ENCODE assay signal across 8 mouse cellular contexts in the genomic region with DNA sequence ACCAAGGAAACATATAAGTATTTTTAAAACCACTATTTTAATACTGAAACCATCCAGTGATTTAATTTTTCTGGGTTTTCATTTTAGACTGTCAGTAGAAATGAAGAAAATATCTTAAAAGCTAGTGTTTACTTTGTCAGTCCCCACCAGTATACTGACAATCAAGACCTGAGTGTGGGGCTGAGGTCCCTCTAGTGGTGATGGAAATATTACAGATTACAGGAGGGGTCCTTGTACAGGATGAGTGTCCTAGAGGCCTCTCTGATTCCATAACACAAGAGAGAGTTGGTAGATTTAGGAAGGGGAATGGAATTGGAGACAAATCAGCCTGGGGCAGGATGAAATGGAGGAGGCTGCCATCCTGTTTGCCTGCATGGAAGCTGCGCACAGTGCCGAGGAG.
DNase-seq lines count a peak whose midpoint lies in the region; ATAC-seq and TF ChIP-seq lines count a peak whose summit lies in the region.

No protein-coding gene starts in this region.

- no peak overlapping the region for H3K4me3 ChIP-seq in kidney, adult 2 months (ENCODE audit: insufficient read depth, low read depth, low read length)
- H3K4me3 ChIP-seq in lung, postnatal 0 days (ENCODE audit: low read depth, low read length): no peak overlapping the region

- peak; percentile 37 for DNase-seq in kidney, adult 2 months
- no peak for DNase-seq in kidney, adult 11 months
- DNase-seq in ES-CJ7 (ENCODE audit: low read depth, low spot score): peak; percentile 46
- peak; percentile 22 for DNase-seq in embryo, embryonic 9.5 days (ENCODE audit: extremely low spot score)
- DNase-seq in lung, postnatal 0 days (ENCODE audit: low spot score): peak; percentile 36
- DNase-seq in thymus, postnatal 25 days: peak; percentile 31
- DNase-seq in gastrocnemius, postnatal 25 days: no peak
- DNase-seq in spleen, postnatal 14 days (ENCODE audit: low spot score in 2 of 2): no peak

- no peak overlapping the region for H3K9ac ChIP-seq in lung, postnatal 0 days (replicated peaks; ENCODE audit: low read depth)

- no peak for TF ChIP-seq POLR2A in kidney, adult 2 months (IDR thresholded peaks at IDR 0.05; ENCODE audit: low read depth, low read length)

- no peaks in the 10 kb centered on the region for H3K4me1 ChIP-seq in kidney, adult 2 months (ENCODE audit: control insufficient read depth, insufficient read depth, low read length)
- no peaks in the 10 kb centered on the region for H3K4me1 ChIP-seq in lung, postnatal 0 days (ENCODE audit: insufficient read depth, low read depth, low read length)

- TF ChIP-seq EP300 in lung, postnatal 0 days (IDR thresholded peaks at IDR 0.05): no peak

- no peak overlapping the region for H3K4me2 ChIP-seq in lung, postnatal 0 days (replicated peaks; ENCODE audit: low read depth, low read length)

- H3K27ac ChIP-seq in kidney, adult 2 months (ENCODE audit: insufficient read depth, low read depth, low read length): no peak overlapping the region
- H3K27ac ChIP-seq in lung, postnatal 0 days (ENCODE audit: low read length): no peak overlapping the region

- no peaks in the 10 kb centered on the region for H3K9me3 ChIP-seq in lung, postnatal 0 days (ENCODE audit: low read length)

- peaks cover 1% of the 10 kb centered on the region; the same call in 1 of the 2 replicates for H3K36me3 ChIP-seq in kidney, adult 2 months (ENCODE audit: control insufficient read depth, insufficient read depth, low read length)
- peaks cover 20% of the 10 kb centered on the region; the same call in 1 of the 2 replicates for H3K36me3 ChIP-seq in lung, postnatal 0 days (ENCODE audit: insufficient read depth, low read length)

- peak; percentile 48; the same call in 1 of the 2 replicates for ATAC-seq in lung, postnatal 0 days

- no peaks in the 10 kb centered on the region for H3K27me3 ChIP-seq in kidney, adult 2 months (replicated peaks; ENCODE audit: control insufficient read depth, insufficient read depth, low read length)
- H3K27me3 ChIP-seq in lung, postnatal 0 days (replicated peaks; ENCODE audit: insufficient read depth, low read length): no peaks in the 10 kb centered on the region

- WGBS in kidney, adult 2 months: 89% methylated on average over 2 of the region's 2 CpGs
- WGBS in lung, postnatal 0 days: 93% methylated on average over 2 of the region's 2 CpGs

- no peak for TF ChIP-seq CTCF in kidney, adult 2 months (conservative IDR thresholded peaks at IDR 0.05; ENCODE audit: insufficient read depth, insufficient read length, low read depth, low read length)
- TF ChIP-seq CTCF in lung, postnatal 0 days (IDR thresholded peaks at IDR 0.05): peak; percentile 73

Comparison
In these comparisons a context has a peak if more than half of its experiments do, and no peak if none do; other contexts are left out.
1. DNase-seq: peak in kidney, adult 2 months (single experiment), ES-CJ7 (single experiment), embryo, embryonic 9.5 days (single experiment), lung, postnatal 0 days (single experiment) and thymus, postnatal 25 days (single experiment); none in kidney, adult 11 months (single experiment), gastrocnemius, postnatal 25 days (single experiment) and spleen, postnatal 14 days (0 of 2).